Mouse (Mus musculus) c-Kit-positive CD71-negative TER-119-negative erythroid progenitor cells, embryonic 14.5 days (primary cell): ENCODE results near the gene Gm6904.
A peak's percentile ranks its signal among the peaks of the same experiment; 100 is the strongest.
"Not testable (repeated sequence)": the region's sequence is repeated elsewhere in the genome, so short reads cannot be mapped to it uniquely, and the experiment has no call there.

Source experiments
- DNase-seq: peaks from one replicate; pipeline ENCODE4 v3.0.0-alpha.2; 2013; ENCODE audit warnings: low read depth

The Gm6904 gene

DNA sequence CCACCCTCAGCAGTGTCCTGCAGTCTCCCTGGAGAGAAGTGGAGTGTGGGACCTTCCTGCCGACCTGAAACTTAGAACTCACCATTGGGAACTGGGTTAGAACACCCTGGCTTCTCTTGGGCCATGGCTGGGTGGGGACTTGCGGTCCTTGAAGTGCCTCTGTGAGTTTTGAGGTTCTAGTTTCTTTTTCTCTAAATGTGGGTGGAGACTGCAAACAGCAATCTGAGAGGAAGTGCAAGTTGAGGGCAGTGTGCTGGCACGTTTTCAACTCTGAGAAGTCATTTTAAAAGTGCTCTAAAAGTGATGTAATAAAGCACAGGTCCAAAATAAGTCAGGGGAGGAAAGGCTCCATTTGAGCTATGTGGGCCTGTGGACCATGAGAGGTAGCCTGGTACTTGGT is at the start of gene Gm6904:
Gm6904 (minus strand) TSS at position 161 of the 400 bp plus-strand sequence.
- no peak for DNase-seq

DNA sequence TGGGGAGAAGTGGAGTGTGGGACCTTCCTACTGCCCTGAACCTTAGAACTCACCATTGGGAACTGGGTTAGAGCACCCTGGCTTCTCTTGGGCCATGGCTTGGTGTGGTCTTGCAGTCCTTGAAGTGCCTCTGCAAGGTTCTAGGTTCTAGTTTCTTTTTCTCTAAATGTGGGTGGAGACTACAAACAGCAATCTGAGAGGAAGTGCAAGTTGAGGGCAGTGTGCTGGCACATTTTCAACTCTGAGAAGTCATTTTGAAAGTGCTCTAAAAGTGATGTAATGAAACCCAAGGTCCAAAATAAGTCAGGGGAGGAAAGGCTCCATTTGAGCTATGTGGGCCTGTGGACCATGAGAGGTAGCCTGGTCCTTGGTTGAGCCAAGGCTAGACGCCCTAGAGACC is 37.4 kb upstream of the Gm6904 start, which contains the start of gene Phf11a:
Phf11a (minus strand) TSS at position 132 of the 400 bp plus-strand sequence.
- DNase-seq = not testable (repeated sequence)

DNA sequence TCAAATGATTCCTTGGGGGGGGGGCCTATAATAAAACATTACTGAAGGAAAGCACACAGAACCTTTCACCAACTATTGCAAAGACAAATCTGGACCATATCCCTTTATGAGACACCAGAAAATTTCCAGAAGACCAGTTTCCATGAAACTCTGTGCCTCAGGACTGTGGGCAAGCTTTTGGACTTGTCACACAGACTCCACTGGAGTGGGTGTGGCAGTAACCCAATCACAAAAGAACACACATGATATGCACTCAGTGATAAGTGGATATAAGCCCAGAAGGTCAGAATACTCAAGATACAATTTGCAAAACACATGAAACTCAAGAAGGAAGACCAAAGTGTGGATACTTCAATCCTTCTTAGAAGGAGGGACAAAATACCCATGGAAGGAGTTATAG is 31.8 kb upstream of the Gm6904 start:
- DNase-seq = not testable (repeated sequence)

DNA sequence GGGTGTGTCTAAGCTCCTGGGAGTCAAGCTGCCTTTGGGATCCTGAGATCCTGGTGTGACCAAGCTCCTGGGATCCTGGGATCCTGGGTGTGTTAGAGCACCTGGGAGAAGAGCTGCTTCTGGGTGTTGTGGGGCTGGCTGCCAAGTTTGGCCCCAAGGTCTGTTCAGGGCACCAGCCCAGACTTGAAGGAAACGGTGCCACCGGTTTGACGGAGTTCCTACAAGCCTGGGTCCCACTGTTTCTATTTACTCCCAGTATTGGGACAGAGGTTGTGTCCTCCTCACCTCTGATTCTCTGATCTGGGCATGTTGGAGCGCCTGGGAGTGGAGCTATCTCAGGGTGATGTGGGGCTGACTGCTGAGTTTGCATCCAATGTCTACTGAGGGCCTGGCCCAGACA is 14.9 kb upstream of the Gm6904 start:
- not testable (repeated sequence) for DNase-seq

DNA sequence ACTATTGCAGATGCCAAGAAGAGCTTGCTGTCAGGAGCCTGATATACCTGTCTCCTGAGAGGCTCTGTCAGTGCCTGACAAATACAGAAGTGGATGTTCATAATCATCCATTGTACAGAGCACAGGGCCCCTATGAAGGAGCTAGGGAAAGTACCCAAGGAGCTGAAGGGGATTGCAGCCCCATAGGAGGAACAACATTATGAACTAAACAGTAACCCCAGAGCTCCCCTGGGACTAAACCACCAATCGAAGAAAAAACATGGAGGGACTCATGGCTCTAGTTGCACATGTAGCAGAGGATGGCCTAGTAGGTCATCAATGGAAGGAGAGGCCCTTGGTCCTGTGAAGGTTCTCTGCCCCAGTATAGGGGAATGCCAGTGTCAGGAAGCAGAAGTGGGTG is 4.2 kb downstream of the Gm6904 start:
- DNase-seq = not testable (repeated sequence)

DNA sequence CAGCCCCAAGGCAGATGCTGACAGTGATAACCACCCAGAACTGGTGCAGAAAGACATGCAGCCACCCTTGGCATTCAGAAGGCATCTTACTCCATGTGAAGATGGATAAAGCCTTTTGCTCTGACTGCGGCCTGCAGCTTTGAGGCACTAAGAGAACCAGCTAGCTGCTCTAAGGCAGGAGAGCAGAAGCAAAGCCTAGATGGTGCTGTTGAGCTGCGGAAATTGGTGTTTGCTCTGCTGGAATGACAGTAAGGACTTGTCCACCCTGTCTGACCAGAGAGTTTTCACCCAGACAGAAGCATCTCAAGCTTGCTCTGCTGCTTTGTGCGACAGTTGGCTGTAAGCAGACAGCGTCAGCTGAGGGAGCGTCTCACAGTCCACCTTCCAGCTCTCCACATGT is 9.7 kb downstream of the Gm6904 start:
- not testable (repeated sequence) for DNase-seq

DNA sequence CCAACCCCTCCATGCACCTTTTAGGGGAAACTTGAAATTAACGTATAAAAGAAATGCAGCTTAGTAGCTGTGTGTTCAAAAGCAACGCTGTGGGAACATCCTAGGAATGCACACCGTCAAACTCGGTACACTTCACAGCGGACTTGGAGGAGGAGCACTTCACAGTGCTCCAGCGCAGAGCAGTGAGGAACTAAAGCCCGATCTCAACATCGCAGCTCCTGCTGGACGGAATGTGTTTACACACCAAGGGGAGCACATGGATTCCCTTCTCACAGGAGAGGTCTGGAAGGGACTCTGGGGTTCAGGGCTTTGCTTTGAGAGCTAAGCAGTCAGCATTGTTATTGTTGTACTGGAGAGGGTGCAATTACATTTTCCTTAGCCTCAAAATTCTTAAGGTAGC is 26.4 kb downstream of the Gm6904 start:
- no peak for DNase-seq

DNA sequence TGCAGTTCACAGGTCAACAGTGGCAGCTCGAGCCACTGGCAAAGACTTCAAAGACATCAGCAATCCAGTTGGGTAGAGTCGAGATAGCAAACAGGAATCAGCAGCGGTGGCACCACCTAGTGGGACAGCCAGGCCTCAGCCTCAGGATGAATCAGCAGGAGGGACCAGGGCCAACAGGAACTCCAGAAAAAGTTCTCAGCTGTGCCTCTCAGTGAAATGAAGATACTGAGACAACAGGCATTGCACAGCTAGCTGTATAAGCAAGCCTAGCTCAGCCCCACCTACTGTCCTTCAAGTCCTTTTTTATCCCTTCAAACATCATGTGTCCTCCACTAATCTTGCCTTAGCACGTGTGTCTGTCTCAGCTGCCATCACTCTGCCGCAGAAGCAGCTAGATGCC is 28.0 kb downstream of the Gm6904 start:
- no peak for DNase-seq

DNA sequence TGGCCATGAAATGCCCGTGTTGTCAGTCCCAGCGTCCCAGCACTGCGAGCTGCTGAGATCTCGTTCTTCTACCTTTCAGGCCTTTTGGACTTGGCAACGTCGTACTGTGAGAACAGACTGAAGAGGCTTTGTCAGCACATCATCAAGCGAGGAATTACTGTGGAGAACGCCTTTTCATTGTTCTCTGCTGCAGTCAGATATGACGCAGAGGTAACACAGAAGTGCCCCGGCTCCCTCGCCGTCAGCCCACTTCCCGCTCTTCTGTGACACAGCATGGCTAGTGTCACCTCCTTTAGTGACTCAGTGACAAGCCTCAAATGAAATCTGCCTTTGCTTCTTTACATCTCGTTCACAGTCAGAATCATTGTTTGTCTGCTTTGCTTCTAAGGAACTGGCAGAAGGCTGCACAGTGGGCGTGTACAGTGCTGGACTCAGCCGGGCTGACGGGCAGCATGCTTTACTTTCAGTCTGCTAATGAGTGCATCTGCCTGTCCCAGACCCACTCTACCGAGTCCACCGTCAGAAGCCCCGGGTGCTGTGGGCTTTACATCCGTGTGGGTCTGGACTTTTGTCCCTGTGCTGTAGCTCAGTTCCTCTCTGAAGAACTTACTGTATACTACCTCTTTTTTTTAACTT is 29.6 kb downstream of the Gm6904 start:
- DNase-seq = no peak

DNA sequence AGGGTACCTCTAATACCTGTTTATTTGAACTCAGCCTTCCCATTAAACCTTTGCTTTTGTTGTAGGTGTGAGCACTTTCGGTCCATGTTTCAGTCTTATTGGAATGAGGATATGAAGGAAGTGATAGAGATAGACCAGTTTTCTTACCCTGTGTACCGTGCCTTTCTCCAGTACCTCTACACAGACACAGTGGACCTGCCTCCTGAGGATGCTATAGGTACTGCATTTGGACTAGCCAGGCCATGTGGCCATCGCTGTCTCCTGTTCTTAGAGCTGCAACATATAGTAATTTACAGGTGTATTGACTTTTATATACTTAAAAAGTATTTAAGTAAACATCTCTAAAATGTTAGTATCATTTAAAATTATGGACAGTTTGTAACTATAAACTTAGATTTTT is 30.2 kb downstream of the Gm6904 start:
- DNase-seq = no peak

DNA sequence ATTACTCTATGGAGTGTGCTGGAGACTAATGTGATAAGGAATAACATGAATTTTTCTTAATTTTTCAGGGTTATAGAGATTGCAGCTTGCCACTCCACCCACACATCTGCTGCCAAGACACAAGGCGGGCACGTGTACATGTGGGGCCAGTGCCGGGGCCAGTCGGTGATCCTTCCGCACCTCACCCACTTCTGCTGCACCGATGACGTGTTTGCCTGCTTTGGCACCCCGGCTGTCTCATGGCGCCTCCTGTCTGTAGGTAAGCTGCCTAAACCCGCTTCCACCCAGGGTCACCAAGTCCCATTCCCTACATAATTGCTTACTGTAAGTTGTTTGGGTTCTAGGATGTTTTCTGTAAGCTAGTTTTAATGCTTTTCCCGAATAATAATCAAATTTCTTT is 33.8 kb downstream of the Gm6904 start:
- no peak for DNase-seq

DNA sequence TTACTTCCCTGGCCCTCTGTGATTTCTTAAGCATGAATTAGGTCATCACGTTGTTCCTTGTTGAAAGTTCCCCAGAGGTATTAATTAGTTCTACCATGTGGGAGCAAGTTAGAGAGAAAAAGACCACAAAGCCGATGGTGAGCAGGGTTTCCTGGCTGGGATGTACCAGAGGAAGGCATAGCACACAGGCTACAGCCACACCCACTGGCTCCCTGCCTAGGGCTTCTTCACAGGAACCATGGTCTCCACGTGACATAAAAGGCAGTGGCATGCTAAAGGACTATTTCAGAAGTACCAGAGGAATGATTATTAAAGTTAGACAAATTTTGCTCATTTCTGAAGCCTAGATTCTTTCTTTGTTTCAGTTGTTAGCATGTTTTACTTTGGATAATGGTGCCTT is 40.8 kb downstream of the Gm6904 start:
- no peak for DNase-seq

DNA sequence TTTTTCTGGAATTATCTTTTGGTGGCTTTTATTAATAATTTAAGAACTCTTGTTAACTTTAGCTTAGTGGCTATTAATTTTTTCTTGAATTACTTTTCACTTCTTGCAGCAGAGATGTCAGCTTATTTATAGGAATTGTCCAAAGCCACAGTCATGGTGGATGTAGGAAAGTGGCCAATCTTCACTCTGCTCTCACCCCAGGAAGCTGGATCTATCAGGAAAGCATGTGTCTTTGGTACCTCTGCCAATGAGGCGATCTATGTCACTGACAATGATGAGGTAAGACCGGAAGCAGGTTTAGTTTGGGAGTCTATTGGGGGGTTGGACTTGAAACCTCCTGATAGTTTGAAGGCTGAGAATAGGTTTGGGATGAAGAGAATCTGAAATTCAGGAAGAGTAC is 50.2 kb downstream of the Gm6904 start:
- DNase-seq = no peak

DNA sequence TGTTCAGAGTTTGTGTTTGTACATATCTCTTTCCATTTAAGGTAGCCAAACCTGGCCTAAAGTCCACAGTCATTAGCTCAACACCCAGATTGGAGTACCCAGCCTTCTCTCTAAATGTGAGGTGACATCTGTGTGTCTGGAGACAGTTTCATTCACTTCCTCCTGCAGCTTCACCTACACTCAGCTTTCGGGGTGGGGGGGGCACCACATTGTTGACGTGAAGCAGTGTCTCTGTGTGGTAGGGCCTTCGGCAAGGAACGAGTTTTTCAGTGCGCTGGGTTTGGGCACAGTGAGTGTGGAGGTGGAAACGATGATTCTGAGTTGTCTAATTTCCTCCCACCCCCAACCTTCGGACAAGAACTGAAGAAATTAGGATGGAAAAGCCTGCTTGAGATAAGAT is 51.0 kb downstream of the Gm6904 start:
- DNase-seq = no peak

DNA sequence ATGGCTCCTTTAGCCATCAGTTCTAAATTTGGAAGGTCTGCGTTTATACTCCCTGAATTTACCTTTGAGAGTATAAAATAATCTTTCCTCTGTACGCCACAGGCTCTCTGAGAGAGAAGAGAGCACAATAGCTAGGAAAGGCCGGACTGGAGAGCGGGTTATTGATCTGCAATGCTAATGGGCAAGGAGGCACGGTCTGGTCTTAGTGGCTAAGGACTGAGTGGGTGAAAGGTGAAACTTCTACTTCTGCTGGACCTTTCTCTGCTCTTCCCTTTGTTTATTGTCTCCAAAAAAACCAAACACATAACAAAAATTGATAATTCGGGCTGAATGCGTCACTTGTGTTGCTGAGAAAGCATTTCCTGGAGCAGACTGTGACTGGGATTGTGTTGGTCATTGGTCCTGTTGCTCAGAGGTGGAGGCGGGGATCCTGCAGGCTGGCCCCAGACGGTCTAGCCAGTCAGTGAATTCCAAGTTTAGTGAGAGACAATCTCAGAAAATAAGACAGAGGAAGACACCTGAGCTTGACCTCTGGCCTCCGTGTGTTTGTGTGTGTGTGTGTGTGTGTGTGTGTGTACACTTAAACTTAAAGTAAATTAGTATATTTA is 53.9 kb downstream of the Gm6904 start:
- no peak for DNase-seq

DNA sequence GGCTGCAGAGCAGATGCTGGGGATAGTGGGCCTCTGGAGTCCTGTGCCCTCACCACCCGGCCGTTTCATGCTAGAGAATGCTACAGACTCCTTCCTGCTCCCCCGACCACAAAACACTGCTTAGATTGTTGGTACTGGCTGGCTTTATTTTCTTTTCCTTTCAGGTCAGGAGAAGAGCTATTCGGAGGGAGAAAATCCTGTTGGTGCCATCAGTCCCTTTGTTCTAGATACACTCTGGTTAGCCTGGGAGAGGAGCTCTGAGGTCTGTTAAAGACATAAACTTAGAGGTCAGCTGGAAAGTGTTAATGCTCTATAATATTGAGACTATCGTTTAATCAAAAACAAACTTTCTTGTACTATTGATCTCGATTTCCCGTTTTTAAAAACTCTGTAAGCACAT is 54.6 kb downstream of the Gm6904 start:
- DNase-seq = no peak

DNA sequence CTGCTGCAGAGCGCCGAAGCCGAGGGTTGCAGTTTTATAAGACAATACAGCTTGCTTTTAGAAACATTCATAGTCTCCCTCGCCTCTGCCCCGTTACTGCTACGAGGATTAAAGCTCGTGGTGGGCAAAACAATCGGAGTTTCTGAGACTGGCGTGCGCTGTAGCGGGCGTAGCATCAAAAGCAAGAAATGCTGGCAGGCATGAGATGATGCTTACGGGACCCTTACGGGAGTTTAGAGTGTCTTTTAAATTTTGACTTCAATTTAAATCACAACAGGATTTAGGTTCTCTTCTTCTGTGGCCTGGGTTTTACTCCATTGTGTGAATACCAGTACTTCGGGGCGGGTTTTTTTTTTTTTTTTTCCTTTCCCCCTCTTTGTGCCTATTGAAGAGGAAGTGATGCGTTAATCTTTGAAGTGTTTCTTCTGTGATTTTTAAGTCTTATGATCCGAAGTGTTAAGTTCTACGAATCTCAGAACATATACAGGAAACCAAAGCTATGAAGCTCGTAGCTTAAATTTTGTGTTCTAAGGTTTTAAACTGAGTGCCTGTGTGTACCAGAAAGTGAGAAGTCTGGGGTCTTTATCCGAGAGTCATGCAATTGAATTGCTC is 58.3 kb downstream of the Gm6904 start:
- no peak for DNase-seq

DNA sequence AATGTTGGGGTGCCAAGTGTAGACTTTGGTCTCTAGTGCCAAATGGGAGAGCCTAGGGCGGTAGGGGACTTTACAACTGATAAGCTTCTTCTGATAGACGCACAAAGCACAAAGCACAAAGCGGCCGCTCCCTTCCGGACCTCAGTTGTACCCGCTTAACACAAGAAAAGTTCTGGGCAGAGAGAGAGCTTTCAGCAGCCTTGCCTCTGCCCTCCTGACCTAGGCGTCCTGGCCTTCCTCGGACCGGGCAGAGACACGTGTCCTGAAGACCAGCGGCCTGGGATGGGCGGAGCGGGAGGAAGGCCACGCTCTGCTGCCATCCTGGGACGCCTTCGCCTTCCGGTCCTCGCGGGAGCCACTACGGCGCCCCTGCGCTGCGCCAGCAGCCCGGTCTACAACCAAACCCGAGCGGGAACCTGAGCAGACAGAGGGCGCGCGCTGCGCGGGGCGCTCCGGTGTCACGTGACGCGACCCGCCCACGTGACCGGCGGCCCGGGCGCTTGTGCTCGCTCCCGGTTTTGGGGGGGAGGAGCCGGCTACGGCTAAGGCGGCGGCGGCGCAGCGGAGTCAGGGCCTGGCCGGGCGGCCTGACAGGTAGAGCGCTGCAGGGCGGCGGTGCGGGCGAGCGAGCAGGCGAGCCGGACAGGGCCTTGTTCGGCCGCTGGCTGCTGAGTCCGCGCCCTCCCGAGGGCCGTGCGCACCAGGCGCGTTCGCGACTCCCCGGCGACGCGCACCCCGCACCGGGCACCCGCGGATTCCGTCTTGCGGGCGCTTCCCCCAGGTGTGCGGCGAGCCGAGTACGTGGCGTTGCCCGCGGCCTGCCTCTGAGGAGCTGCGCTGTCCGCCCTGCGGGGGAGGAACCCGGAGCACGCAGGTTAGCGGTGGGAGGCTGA is 59.1 kb downstream of the Gm6904 start, which contains the start of gene Rcbtb1:
Rcbtb1 (plus strand) TSS at position 499 of the 893 bp plus-strand sequence.
- DNase-seq = peak; percentile 63
